13 mouse cellular contexts compared by ENCODE assay signal in genomic region chr14:93066732-93067410, GRCm38 (mm10).
DNase-seq lines count a peak whose midpoint lies in the region; ATAC-seq lines count a peak whose summit lies in the region.
"Had no signal": no experiment of that assay in that cellular context is flagged by ENCODE, and none has a peak within 500 bp of the region (broad histone marks: within the 10 kb centered on the region; RNA-seq: fewer than 3 reads in every experiment).

No protein-coding gene starts in this region.

- H3K9me3 ChIP-seq in intestine, embryonic 15.5 days: no peaks in the 10 kb centered on the region
- no peaks in the 10 kb centered on the region for H3K9me3 ChIP-seq in intestine, embryonic 16.5 days (ENCODE audit: control insufficient read depth, low read length)
- no peaks in the 10 kb centered on the region for H3K9me3 ChIP-seq in forebrain, embryonic 15.5 days
- H3K9me3 ChIP-seq in midbrain, embryonic 12.5 days: no peaks in the 10 kb centered on the region

- H3K36me3 ChIP-seq in intestine, embryonic 15.5 days: no peaks in the 10 kb centered on the region
- H3K36me3 ChIP-seq in intestine, embryonic 16.5 days (ENCODE audit: control insufficient read depth, insufficient read depth, low read length): no peaks in the 10 kb centered on the region
- no peaks in the 10 kb centered on the region for H3K36me3 ChIP-seq in forebrain, embryonic 15.5 days
- no peaks in the 10 kb centered on the region for H3K36me3 ChIP-seq in midbrain, embryonic 12.5 days

- no peak overlapping the region for H3K4me2 ChIP-seq in intestine, embryonic 15.5 days (replicated peaks)
- H3K4me2 ChIP-seq in intestine, embryonic 16.5 days (ENCODE audit: low read depth, low read length): no peak overlapping the region
- H3K4me2 ChIP-seq in forebrain, embryonic 15.5 days (replicated peaks): peak overlapping the region; percentile 26
- H3K4me2 ChIP-seq in midbrain, embryonic 12.5 days (replicated peaks): peak overlapping the region; percentile 27

- 47% methylated on average over 8 of the region's 8 CpGs for WGBS in intestine, embryonic 15.5 days
- 41% methylated on average over 8 of the region's 8 CpGs for WGBS in intestine, embryonic 16.5 days
- 5% methylated on average over 8 of the region's 8 CpGs for WGBS in forebrain, embryonic 15.5 days
- 21% methylated on average over 8 of the region's 8 CpGs for WGBS in midbrain, embryonic 12.5 days

- H3K27me3 ChIP-seq in intestine, embryonic 15.5 days (replicated peaks): no peaks in the 10 kb centered on the region
- no peaks in the 10 kb centered on the region for H3K27me3 ChIP-seq in intestine, embryonic 16.5 days (replicated peaks; ENCODE audit: control insufficient read depth, insufficient read depth, low read length)
- H3K27me3 ChIP-seq in forebrain, embryonic 15.5 days: no peaks in the 10 kb centered on the region
- H3K27me3 ChIP-seq in midbrain, embryonic 12.5 days: no peaks in the 10 kb centered on the region

- peak; percentile 36; the same call in 1 of the 2 replicates for ATAC-seq in intestine, embryonic 15.5 days
- no peak; the same call in 1 of the 2 replicates for ATAC-seq in intestine, embryonic 16.5 days
- peak; percentile 86 for ATAC-seq in forebrain, embryonic 15.5 days (replicated peaks)
- ATAC-seq in midbrain, embryonic 12.5 days (ENCODE audit: low FRiP score, low read depth): peak; percentile 94

- DNase-seq in brain, embryonic 18.5 days (ENCODE audit: low read depth, low spot score): peak; percentile 26
- DNase-seq in heart, postnatal 4 days: no peak
- no peak for DNase-seq in frontal cortex, postnatal 10 days (ENCODE audit: low spot score in 2 of 2)
- DNase-seq in gastrocnemius, postnatal 25 days: no peak
- DNase-seq: adrenal gland, adult 2 months; B cell, adult 2 months; thymus, postnatal 4 days had no signal

- H3K9ac ChIP-seq in intestine, embryonic 15.5 days: no peak overlapping the region
- no peak overlapping the region for H3K9ac ChIP-seq in intestine, embryonic 16.5 days (ENCODE audit: low read depth, low read length)
- no peak overlapping the region for H3K9ac ChIP-seq in forebrain, embryonic 15.5 days (replicated peaks)
- H3K9ac ChIP-seq in midbrain, embryonic 12.5 days (replicated peaks): no peak overlapping the region

- no peak overlapping the region for H3K27ac ChIP-seq in intestine, embryonic 15.5 days
- no peak overlapping the region for H3K27ac ChIP-seq in intestine, embryonic 16.5 days (ENCODE audit: low read length)
- peak overlapping the region; percentile 66 for H3K27ac ChIP-seq in forebrain, embryonic 15.5 days (replicated peaks)
- H3K27ac ChIP-seq in midbrain, embryonic 12.5 days (replicated peaks): peak overlapping the region; percentile 76
- H3K27ac ChIP-seq: macrophage had no signal

- H3K4me1 ChIP-seq in intestine, embryonic 15.5 days (replicated peaks): no peaks in the 10 kb centered on the region
- no peaks in the 10 kb centered on the region for H3K4me1 ChIP-seq in intestine, embryonic 16.5 days (ENCODE audit: control insufficient read depth, insufficient read depth, low read length)
- peaks cover 36% of the 10 kb centered on the region for H3K4me1 ChIP-seq in forebrain, embryonic 15.5 days
- peaks cover 37% of the 10 kb centered on the region for H3K4me1 ChIP-seq in midbrain, embryonic 12.5 days

- no peak overlapping the region for H3K4me3 ChIP-seq in intestine, embryonic 15.5 days (replicated peaks)
- H3K4me3 ChIP-seq in intestine, embryonic 16.5 days (ENCODE audit: low read length): no peak overlapping the region
- H3K4me3 ChIP-seq in forebrain, embryonic 15.5 days: no peak overlapping the region
- H3K4me3 ChIP-seq in midbrain, embryonic 12.5 days: no peak overlapping the region
- H3K4me3 ChIP-seq: erythroblast, embryonic 14.5 days had no signal

Comparison
In these comparisons a context has a peak if more than half of its experiments do, and no peak if none do; other contexts are left out.
1. H3K27ac ChIP-seq: peak in forebrain, embryonic 15.5 days (single experiment) and midbrain, embryonic 12.5 days (single experiment); none in intestine, embryonic 15.5 days (single experiment) and intestine, embryonic 16.5 days (single experiment).
2. H3K4me2 ChIP-seq: peak in forebrain, embryonic 15.5 days (single experiment) and midbrain, embryonic 12.5 days (single experiment); none in intestine, embryonic 15.5 days (single experiment) and intestine, embryonic 16.5 days (single experiment).